Mouse (Mus musculus): ENCODE data around the gene Ccdc86.

The Ccdc86 gene

DNA sequence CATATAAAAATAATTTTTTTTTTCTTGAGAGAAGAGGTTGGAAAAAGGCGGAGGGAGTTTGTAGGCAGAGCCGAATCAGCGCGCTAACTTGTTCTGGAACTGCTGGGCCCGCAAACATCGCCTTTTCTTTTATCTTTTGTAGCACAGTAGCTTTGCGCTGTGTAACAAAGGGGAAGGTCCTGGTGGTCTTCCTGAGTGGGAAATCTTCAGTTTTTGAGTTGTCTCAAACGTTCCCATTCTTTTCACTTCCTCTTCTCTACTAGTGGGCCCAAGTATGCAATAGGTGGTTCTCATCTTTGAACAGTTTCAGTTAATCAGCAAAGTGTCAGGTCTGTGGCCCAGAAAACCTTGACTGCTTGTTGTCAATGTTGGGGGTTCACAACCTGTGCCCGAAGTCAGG is 492 bp upstream of the Ccdc86 start:
- no peak for DNase-seq (ENCODE audit: low spot score in 2 of 2)

GRCm38 (mm10) chr19:10948416-10948815 is 650 bp downstream of the Ccdc86 start:
- no peak for DNase-seq (ENCODE audit: low spot score in 2 of 2)

DNA sequence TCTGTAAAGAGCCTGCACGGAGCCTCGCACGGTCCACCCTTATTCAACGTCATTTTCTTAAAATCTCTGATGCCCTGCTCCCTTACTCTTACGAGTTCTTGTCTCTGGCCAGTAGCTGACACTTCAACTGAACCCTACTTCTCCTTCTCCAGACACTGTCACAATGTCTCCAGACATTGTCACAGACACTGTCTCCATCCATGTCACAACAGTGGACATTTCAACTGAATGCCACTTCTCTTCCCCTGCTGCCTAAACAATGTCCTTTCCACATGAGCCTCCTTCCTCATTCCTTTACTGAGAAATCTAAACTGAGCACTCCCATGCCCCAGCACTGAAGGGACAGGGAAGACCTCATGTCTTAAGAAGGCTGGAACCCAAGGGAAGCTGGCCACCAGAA is 1.8 kb downstream of the Ccdc86 start:
- DNase-seq (ENCODE audit: low spot score in 2 of 2) = no peak

- no peak for DNase-seq (ENCODE audit: low spot score in 2 of 2)
Measured at GRCm38 (mm10) chr19:10946506-10946905, 2.6 kb downstream of the Ccdc86 start.

DNA sequence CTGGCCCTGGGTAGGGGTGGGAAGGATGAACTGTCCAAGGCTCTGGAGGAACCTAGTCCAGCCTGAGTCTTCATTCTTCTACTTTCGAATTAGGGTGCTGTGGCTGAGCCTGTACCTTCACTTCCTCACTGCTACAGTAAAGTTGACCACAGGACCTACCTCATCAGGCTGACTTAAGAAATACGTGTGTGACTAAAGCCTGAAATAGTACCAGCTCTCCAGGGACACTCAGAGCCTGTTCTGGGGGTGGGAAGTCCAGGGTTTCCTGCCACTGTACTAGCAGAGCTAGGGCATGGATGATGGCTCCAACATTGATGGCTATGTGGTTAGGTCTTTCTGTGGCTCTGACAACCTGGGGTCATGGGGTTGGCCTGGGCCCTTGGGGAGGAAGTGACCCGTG is 5.1 kb downstream of the Ccdc86 start:
- DNase-seq (ENCODE audit: low spot score in 2 of 2) = no peak

- no peak for DNase-seq (ENCODE audit: low spot score in 2 of 2)
Measured at GRCm38 (mm10) chr19:10940801-10941457, 8.1 kb downstream of the Ccdc86 start.

DNA sequence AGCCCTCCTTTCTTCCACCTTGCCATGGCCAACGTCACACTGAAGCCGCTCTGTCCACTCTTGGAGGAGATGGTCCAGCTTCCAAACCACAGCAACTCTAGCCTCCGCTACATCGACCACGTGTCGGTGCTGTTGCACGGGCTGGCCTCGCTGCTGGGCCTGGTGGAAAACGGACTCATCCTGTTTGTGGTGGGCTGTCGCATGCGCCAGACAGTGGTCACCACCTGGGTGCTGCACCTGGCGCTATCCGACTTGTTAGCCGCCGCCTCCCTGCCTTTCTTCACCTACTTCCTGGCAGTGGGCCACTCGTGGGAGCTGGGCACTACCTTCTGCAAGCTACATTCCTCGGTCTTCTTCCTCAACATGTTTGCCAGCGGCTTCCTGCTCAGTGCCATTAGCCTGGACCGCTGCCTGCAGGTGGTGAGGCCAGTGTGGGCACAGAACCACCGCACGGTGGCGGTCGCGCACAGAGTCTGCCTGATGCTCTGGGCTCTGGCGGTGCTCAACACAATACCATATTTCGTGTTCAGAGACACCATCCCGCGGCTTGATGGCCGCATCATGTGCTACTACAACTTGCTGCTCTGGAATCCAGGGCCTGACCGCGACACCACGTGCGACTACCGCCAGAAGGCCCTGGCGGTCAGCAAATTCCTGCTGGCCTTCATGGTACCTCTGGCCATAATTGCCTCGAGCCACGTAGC is 8.8 kb downstream of the Ccdc86 start:
- peak; percentile 39 to 69 for DNase-seq (ENCODE audit: low spot score in 2 of 2)

DNA sequence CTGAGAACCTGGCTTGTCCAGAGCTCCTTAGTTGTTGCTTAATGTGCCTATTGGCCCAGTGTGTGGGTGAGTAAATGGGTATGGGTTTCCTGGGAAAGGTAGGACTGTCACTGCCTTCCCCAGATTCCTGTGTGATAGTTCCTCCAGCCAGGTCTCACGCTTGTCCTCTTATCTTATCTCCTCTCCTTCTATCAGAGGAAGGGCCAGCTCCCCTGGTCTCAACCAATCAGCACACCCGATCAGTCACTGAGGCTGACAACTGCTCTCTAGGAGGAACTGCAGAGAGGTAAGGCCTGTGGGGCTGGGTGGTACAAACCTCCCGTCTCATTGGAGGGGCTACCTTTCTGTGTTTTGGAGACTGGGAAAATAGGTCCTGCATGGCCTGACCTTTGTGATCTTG is 10.3 kb downstream of the Ccdc86 start:
- no peak for DNase-seq (ENCODE audit: low spot score in 2 of 2)

DNA sequence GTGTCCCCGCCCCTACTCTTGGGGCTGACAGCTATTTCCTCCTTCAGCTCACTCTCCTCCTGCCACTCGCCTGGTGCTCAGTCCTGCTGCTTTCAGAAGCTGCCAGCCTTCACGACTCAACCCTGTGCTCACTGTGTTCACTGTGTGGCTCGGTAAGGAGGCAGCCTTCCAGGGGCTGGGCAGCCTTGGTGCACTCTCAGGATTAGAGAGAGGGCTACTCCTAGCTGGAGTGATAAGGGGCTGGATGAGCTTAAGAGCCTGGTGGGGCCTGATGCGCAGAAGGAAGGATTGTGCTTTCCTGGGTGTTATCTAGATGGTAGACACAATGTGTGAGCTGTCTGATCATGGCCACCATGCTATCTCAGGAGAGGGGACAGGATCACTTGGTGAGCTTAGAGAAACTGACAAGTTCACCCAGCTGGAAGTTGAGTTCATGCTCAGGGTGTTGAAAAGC is 11.9 kb downstream of the Ccdc86 start, which contains the start of gene Ptgdr2:
Gene Ptgdr2 (plus strand): TSS at position 51 of the 454 bp plus-strand sequence.
- DNase-seq (ENCODE audit: low spot score in 2 of 2) = no peak

DNA sequence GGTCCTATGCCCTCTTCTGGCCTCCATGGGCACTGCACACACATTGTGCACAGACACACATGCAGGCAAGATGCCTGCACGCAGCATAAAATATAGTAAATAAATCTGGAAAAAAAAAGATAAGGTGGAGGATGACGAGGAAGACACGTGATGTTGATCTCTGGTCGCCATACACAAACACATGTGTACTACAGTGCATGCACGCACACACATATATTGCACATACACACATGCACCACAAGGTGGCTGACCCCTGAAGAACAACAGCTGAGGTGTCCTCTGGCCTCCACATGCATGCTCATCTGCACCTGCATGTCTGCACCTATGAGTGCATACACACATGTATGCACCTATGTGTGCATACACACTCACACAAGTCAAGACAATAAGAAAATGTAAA is 13.0 kb downstream of the Ccdc86 start:
- no peak for DNase-seq (ENCODE audit: low spot score in 2 of 2)

DNA sequence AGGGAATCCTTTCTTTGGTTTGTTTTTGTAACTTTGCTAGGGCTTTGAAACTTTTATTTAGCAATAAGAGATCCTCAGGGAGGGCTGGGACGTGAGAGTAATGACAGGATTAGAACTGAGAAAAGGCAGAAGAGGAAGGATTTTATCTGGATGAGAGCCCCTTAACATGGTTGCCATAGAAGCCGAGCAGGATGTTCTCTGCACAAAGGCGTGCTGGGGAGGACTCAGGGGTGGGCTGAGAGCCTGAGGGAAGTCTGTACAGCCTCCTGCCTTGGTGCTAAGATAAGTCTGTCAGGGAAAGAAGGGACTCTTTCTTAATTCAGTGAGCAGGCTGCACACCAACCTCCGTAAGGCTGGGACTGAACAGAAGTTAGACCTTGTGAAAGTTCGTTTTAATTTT is 14.0 kb downstream of the Ccdc86 start:
- DNase-seq (ENCODE audit: low spot score in 2 of 2) = no peak

DNA sequence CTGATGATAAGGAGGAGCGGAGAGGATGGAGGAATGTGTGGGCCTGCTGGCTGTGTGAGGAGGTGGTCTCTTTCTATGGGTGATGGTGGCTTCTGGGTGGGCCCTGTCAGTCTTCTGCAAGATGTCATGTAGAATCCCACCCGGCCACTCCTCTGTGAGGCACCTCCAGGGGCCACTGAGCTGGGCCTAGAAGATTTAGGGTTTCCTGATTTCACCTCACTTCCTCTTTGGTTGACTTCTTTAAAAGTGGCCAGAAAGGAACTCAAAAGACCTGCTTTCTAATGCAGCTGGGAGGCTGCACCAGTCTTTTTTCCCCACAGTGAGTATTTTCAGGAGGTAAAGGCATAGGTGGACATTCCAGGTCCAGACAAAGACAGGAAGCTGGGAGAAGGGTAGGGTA is 18.4 kb downstream of the Ccdc86 start:
- no peak for DNase-seq (ENCODE audit: low spot score in 2 of 2)

GRCm38 (mm10) chr19:10926666-10927065 is 22.4 kb downstream of the Ccdc86 start:
- DNase-seq (ENCODE audit: low spot score in 2 of 2) = no peak

DNA sequence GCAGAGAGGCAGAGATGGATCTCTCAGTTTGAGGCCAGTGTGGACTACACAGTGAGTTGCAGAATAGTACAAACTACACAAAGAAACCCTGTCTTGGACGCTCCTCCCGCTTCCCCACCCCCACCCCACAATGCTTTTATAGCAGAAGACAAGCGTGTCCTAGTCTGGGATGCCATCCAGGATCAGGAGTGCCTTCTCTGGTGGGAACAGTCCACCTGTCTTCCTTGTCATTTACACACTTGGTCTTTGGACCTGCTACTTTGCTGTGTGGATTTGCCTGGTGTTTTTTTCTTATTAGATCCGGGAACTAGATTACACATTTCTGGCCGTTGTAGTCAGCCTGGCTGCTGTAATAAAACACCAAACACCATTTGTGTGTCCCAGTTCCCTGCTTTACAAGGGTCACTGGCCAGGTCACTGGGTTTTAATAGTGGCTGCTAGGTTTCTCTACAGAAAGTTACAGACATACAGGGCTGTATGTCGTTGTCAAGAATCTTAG is 22.9 kb downstream of the Ccdc86 start:
- no peak for DNase-seq (ENCODE audit: low spot score in 2 of 2)

GRCm38 (mm10) chr19:10924220-10924619 is 24.8 kb downstream of the Ccdc86 start:
- no peak for DNase-seq (ENCODE audit: low spot score in 2 of 2)

DNA sequence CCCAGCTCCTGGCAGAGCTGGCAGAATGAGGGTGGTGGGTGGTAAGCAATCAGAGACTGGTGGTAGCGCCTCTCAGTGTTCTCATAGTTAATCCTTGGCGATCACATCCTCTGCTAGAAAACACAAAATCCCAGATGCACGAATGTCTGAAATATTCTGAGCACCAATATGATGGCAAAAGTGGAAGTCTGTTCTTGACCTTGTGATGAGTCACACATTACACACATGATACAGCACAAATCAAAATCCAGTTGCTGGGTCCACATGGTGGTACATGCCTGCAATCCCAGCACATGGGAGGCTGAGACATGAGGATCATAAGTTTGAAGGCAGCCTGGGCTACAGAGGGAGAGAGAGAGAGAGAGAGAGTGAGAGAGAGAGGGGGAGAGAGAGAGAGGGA is 28.0 kb downstream of the Ccdc86 start:
- no peak for DNase-seq (ENCODE audit: low spot score in 2 of 2)

DNA sequence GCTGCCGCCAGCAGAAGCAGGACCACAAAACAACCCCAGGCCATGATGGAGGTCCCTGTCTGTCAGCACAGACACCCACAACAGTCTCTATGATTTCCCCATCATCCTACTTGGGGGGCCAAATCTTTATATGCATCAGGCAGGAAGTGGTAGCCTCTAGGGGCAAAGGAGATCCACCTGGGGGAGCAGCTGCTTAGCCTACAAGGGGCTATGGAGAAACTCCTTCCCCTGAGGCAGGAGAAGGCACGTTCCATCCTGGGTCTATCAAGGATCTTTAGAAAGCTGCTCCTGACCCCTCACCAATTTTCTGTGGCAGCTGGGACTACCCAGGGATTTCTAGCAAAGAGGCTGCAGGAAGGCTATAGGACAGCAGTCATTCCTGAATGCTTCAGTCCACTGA is 28.5 kb downstream of the Ccdc86 start, which contains the start of gene Zp1:
Gene Zp1 (minus strand): TSS at position 101 of the 400 bp plus-strand sequence.
- DNase-seq (ENCODE audit: low spot score in 2 of 2) = no peak

DNA sequence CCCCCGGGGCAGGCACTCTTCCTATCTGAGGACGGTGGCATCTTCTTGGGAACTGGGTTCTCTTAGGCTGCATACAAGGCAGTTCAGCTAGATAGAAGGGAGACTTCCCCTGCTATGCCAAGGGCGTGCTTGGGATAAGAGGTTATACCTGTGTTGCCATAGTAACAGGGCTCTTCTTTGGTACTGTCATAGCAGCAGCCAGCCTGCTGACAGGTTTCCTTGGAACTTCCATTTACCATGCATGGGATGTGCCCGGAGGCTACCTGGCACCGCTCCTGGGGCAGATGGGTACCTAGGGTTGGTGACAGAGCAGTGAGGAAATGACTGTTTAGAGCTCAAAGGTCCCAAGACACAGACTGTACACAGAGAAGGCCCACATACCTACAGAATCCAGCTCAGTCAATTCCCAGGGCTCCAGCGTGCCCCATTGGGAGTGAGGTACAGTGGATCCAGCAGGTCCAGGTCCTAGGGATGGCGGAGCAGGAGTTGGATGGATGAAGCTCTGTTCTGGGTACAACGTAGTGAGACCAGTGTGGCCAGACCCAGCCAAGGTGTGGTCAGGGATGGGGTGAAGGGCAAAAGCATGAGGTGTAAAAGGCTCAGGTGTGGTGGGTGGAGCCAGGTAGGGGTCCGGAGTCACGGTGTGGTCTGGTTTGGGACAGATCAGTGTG is 30.6 kb downstream of the Ccdc86 start:
- no peak for DNase-seq (ENCODE audit: low spot score in 2 of 2)

- no peak for DNase-seq (ENCODE audit: low spot score in 2 of 2)
Measured at GRCm38 (mm10) chr19:10916506-10916905, 32.6 kb downstream of the Ccdc86 start.

DNA sequence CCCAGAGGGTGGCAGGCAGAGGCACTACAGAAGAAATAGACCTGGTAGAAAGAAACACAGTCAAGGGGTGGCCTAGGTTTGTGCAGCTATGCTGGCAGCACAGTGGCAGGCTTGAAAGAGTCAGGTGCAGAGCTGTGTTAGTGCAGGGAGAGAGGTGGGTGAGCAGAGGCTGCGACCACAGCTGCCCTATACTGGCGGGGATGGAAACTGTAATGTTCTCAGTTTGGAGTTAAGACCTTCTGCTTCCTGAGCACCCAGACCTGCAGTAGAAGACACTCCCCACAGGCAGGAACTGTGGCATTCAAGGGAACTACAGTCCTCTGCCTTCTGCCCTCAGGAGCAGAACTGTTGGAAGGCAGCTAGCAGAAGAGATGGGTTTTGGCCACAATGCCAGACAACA is 34.2 kb downstream of the Ccdc86 start:
- DNase-seq (ENCODE audit: low spot score in 2 of 2) = no peak

DNA sequence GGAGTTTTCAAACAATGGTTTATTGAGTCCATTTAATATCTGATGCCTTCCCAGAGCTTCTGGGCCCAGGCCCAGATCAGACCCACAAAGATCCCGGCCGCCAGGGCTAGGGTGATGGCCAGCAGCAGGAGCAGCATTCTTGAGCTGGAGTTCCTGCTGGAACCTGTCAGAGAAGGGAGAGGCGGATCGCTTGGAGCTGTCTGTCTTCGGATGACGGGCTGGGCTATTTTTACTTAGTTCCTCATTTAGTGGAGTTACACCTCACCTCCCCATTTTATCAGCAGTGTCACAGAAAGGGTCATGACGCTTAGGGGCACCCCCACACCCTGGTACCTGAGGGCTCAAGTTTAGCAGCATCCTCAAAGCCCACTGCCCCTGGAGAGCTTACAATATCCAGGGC is 34.8 kb downstream of the Ccdc86 start:
- no peak for DNase-seq (ENCODE audit: low spot score in 2 of 2)

GRCm38 (mm10) chr19:10909087-10909721 is 39.9 kb downstream of the Ccdc86 start:
- DNase-seq (ENCODE audit: low spot score in 2 of 2) = no peak

All from right cerebral cortex, postnatal 36 days (tissue).